Mouse (Mus musculus) myocyte (in vitro differentiated cells): ENCODE results near the gene Olfr672.
"Not testable (repeated sequence)": the region's sequence is repeated elsewhere in the genome, so short reads cannot be mapped to it uniquely, and the experiment has no call there.

Source experiments
- CEBPB ChIP-seq: IDR thresholded peaks from 2 replicates; pipeline ENCODE4 v1.6.1; 2011; ENCODE audit warnings: mild to moderate bottlenecking, moderate library complexity; ENCODE audit not compliant: poor library complexity, insufficient read depth, severe bottlenecking
- E2F4 ChIP-seq: IDR thresholded peaks from one replicate; pipeline ENCODE4 v1.6.1; 2011; ENCODE audit warnings: mild to moderate bottlenecking, control low read depth, moderate library complexity; ENCODE audit not compliant: insufficient read depth
- MAX ChIP-seq: IDR thresholded peaks from one replicate; pipeline ENCODE4 v1.6.1; 2011; ENCODE audit warnings: low read depth, mild to moderate bottlenecking, control low read depth
- MYOD1 ChIP-seq, 3 experiments: IDR thresholded peaks; one replicate each; pipeline ENCODE4 v1.6.1; 2011; ENCODE audit warnings: control low read depth in 2 of 3, low read depth in 2 of 3, mild to moderate bottlenecking in 2 of 3, moderate library complexity in 1 of 3; ENCODE audit not compliant: insufficient read length in 2 of 3, control insufficient read depth in 1 of 3
- MYOG ChIP-seq, 3 experiments: IDR thresholded peaks; one replicate each; pipeline ENCODE4 v1.6.1; 2011; ENCODE audit warnings: control low read depth in 2 of 3, low read depth in 2 of 3, mild to moderate bottlenecking in 2 of 3; ENCODE audit not compliant: insufficient read length in 2 of 3, control insufficient read depth in 1 of 3, insufficient read depth in 1 of 3
- POLR2A ChIP-seq: IDR thresholded peaks from one replicate; pipeline ENCODE4 v1.6.1; 2011; ENCODE audit warnings: low read depth, mild to moderate bottlenecking, control low read depth, moderate library complexity; ENCODE audit not compliant: insufficient read length
- POLR2AphosphoS2 ChIP-seq: IDR thresholded peaks from one replicate; pipeline ENCODE4 v1.6.1; 2011; ENCODE audit warnings: low read depth, control low read depth; ENCODE audit not compliant: insufficient read length
- REST ChIP-seq: IDR thresholded peaks from one replicate; pipeline ENCODE4 v1.6.1; 2011; ENCODE audit warnings: mild to moderate bottlenecking, control low read depth, moderate library complexity; ENCODE audit not compliant: insufficient read depth, insufficient read length
- SRF ChIP-seq: IDR thresholded peaks from one replicate; pipeline ENCODE4 v1.6.1; 2011; ENCODE audit warnings: low read depth; ENCODE audit not compliant: control insufficient read depth, insufficient read length
- TCF12 ChIP-seq: IDR thresholded peaks from one replicate; pipeline ENCODE4 v1.6.1; 2011; ENCODE audit warnings: mild to moderate bottlenecking, control low read depth; ENCODE audit not compliant: poor library complexity, insufficient read depth, severe bottlenecking
- TCF3 ChIP-seq: IDR thresholded peaks from one replicate; pipeline ENCODE4 v1.6.1; 2011; ENCODE audit warnings: low read depth, control low read depth; ENCODE audit not compliant: insufficient read length
- USF1 ChIP-seq: IDR thresholded peaks from one replicate; pipeline ENCODE4 v1.6.1; 2011; ENCODE audit warnings: low read depth, mild to moderate bottlenecking, control low read depth, moderate library complexity

DNA sequence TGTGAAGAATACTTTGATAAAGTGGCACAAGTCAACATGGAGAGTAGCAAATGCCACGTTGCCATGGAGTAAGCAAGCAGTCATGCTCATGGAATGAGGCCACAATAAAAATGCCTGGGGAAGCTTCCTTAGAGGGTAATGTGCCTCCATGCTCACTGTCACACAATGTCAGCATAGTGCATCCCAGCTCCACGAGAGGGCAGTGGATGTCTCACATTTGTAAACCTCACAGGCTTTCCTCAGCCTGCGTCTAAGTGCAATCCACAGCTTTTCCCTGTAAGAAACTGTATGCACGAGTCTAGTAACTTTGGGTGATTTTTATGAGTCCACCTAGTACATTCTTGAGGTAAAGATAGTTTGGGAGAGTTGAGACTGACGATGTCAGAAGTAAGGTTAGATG lies 32.0 kb upstream of the Olfr672 start:
- not testable (repeated sequence) for TF ChIP-seq POLR2A; TCF12; MAX; SRF; MYOG (IDR thresholded peaks at IDR 0.05; ENCODE audit: control insufficient read depth in 1 of 3, insufficient read depth in 1 of 3, insufficient read length in 2 of 3, low read depth in 2 of 3); USF1; E2F4; CEBPB; TCF3; REST; POLR2AphosphoS2; MYOD1 (IDR thresholded peaks at IDR 0.05; ENCODE audit: control insufficient read depth in 1 of 3, insufficient read length in 2 of 3, low read depth in 2 of 3)
